Mouse (Mus musculus) v-Abl transformed pro-B cells (cell line): ENCODE data around the gene Lmna.

Source experiments
- in situ Hi-C, 2 experiments: fragments of 400-800 bp; cut with MboI; formaldehyde crosslinking; loops; one replicate each; pipeline ENCODE4 v1.15.1; 2025; ENCODE audit not compliant: unreplicated experiment in 2 of 2

Gene Lmna

GRCm38 (mm10) chr3:88502641-88503504 is 6.9 kb downstream of the Lmna start:
- in situ Hi-C loops: no loop called here

- in situ Hi-C loops: no loop called here
Measured at GRCm38 (mm10) chr3:88502031-88502571, 7.7 kb downstream of the Lmna start.

GRCm38 (mm10) chr3:88501366-88502030 is 8.3 kb downstream of the Lmna start:
- in situ Hi-C loops: no loop called here

- in situ Hi-C loops: no loop called here
Measured at GRCm38 (mm10) chr3:88500655-88501365, 8.9 kb downstream of the Lmna start.

- in situ Hi-C loops: no loop called here
Measured at GRCm38 (mm10) chr3:88500087-88500486, 9.7 kb downstream of the Lmna start.

- in situ Hi-C loops: no loop called here
Measured at GRCm38 (mm10) chr3:88499580-88499979, 10.2 kb downstream of the Lmna start.

GRCm38 (mm10) chr3:88495741-88496415 is 13.9 kb downstream of the Lmna start:
- in situ Hi-C loops: no loop called here

GRCm38 (mm10) chr3:88494836-88495628 is 14.7 kb downstream of the Lmna start:
- in situ Hi-C loops: no loop called here

- in situ Hi-C loops: no loop called here
Measured at GRCm38 (mm10) chr3:88493706-88494582, 15.8 kb downstream of the Lmna start.

- in situ Hi-C loops: loop anchor here (5.0 to 10.0 kb wide), 3 partner anchors 35 to 117 kb away; partner anchors contain the start of gene Arhgef2 (in 1 of the 2)
Measured at GRCm38 (mm10) chr3:88487396-88487795, 22.4 kb downstream of the Lmna start.

GRCm38 (mm10) chr3:88486887-88487286 is 22.9 kb downstream of the Lmna start:
- in situ Hi-C loops: loop anchor here (5.0 to 10.0 kb wide), 3 partner anchors 35 to 118 kb away; partner anchors contain the start of gene Arhgef2 (in 1 of the 2)

GRCm38 (mm10) chr3:88486043-88486442 is 23.7 kb downstream of the Lmna start:
- in situ Hi-C loops: loop anchor here (5.0 to 10.0 kb wide), 3 partner anchors 36 to 119 kb away; partner anchors contain the start of gene Arhgef2 (in 1 of the 2)

- in situ Hi-C loops: loop anchor here (5.0 to 10.0 kb wide), 3 partner anchors 38 to 120 kb away; partner anchors contain the start of gene Arhgef2 (in 1 of the 2)
Measured at GRCm38 (mm10) chr3:88484597-88485316, 25.0 kb downstream of the Lmna start.

GRCm38 (mm10) chr3:88483621-88484020 is 26.1 kb downstream of the Lmna start:
- in situ Hi-C loops: loop anchor here in 1 of 2 experiments (10.0 kb wide), 1 partner anchor 121 kb away; the partner anchor contains the start of gene Arhgef2

- in situ Hi-C loops: loop anchor here in 1 of 2 experiments (10.0 kb wide), 1 partner anchor 122 kb away; the partner anchor contains the start of gene Arhgef2
Measured at GRCm38 (mm10) chr3:88483141-88483540, 26.6 kb downstream of the Lmna start.

GRCm38 (mm10) chr3:88482336-88482735 is 27.4 kb downstream of the Lmna start:
- in situ Hi-C loops: loop anchor here in 1 of 2 experiments (10.0 kb wide), 1 partner anchor 122 kb away; the partner anchor contains the start of gene Arhgef2
